Mouse (Mus musculus) thymus, postnatal 36 days (tissue): Measurements from ENCODE around the gene Col6a3.
A peak's percentile ranks its signal among the peaks of the same experiment; 100 is the strongest.

Source experiments
- DNase-seq, 2 experiments: peaks; one replicate each; pipeline ENCODE4 v3.0.0; 2022; ENCODE audit warnings: mixed read lengths in 2 of 2

Col6a3 gene

GRCm38 (mm10) chr1:90793368-90793767 lies 50.4 kb downstream of the Col6a3 start:
- no peak for DNase-seq

GRCm38 (mm10) chr1:90790925-90791324 lies 52.8 kb downstream of the Col6a3 start:
- no peak for DNase-seq

GRCm38 (mm10) chr1:90789506-90789905 lies 54.3 kb downstream of the Col6a3 start:
- DNase-seq: no peak

GRCm38 (mm10) chr1:90780446-90780845 lies 63.3 kb downstream of the Col6a3 start:
- DNase-seq: no peak

- DNase-seq: no peak
Observed at GRCm38 (mm10) chr1:90779072-90779471, 64.7 kb downstream of the Col6a3 start.

- DNase-seq: peak; percentile 30 to 55
Observed at GRCm38 (mm10) chr1:90775477-90776241, 68.1 kb downstream of the Col6a3 start.

- no peak for DNase-seq
Observed at GRCm38 (mm10) chr1:90771172-90771571, 72.6 kb downstream of the Col6a3 start.

- no peak for DNase-seq
Observed at GRCm38 (mm10) chr1:90770027-90770426, 73.7 kb downstream of the Col6a3 start.

- no peak for DNase-seq
Observed at GRCm38 (mm10) chr1:90769301-90769700, 74.5 kb downstream of the Col6a3 start.

GRCm38 (mm10) chr1:90758091-90758673 lies 85.6 kb downstream of the Col6a3 start:
- no peak for DNase-seq

GRCm38 (mm10) chr1:90753869-90754563 lies 89.8 kb downstream of the Col6a3 start:
- no peak for DNase-seq

GRCm38 (mm10) chr1:90751221-90751620 lies 92.5 kb downstream of the Col6a3 start:
- DNase-seq: no peak

GRCm38 (mm10) chr1:90750169-90750568 lies 93.6 kb downstream of the Col6a3 start:
- no peak for DNase-seq

GRCm38 (mm10) chr1:90748544-90748943 lies 95.2 kb downstream of the Col6a3 start:
- DNase-seq: no peak

GRCm38 (mm10) chr1:90743941-90744386 lies 99.8 kb downstream of the Col6a3 start:
- DNase-seq: peak; percentile 21 to 28

GRCm38 (mm10) chr1:90743445-90743844 lies 100.3 kb downstream of the Col6a3 start:
- DNase-seq: no peak

GRCm38 (mm10) chr1:90742641-90743040 lies 101.1 kb downstream of the Col6a3 start:
- no peak for DNase-seq

GRCm38 (mm10) chr1:90740216-90741170 lies 103.3 kb downstream of the Col6a3 start:
- peak; percentile 57 to 66 for DNase-seq

- no peak for DNase-seq
Observed at GRCm38 (mm10) chr1:90738913-90739312, 104.9 kb downstream of the Col6a3 start.

- DNase-seq: no peak
Observed at GRCm38 (mm10) chr1:90729466-90729865, 114.3 kb downstream of the Col6a3 start.

GRCm38 (mm10) chr1:90723754-90724153 lies 120.0 kb downstream of the Col6a3 start:
- no peak for DNase-seq

GRCm38 (mm10) chr1:90723325-90723724 lies 120.4 kb downstream of the Col6a3 start:
- DNase-seq: no peak

GRCm38 (mm10) chr1:90722021-90722420 lies 121.8 kb downstream of the Col6a3 start:
- DNase-seq: no peak
